8 mouse cellular contexts compared by ENCODE assay signal in genomic region chr7:99181619-99182431, GRCm38 (mm10). TPM values are rescaled to one million over a fixed set of nuclear protein-coding genes. Genes with fewer than 3 reads are reported as not detected.
DNase-seq lines count a peak whose midpoint lies in the region; ATAC-seq and TF ChIP-seq lines count a peak whose summit lies in the region.

No protein-coding gene starts in this region.

- no peaks in the 10 kb centered on the region for H3K36me3 ChIP-seq in midbrain, embryonic 12.5 days

- WGBS in bone marrow, adult 2 months, result 20% methylated on average over 14 of the region's 14 CpGs
- whole genome bisulfite sequencing in midbrain, embryonic 12.5 days, result 21% methylated on average over 14 of the region's 14 CpGs

- DNase-seq in kidney, adult 11 months, result peak; percentile 62
- DNase-seq in kidney, postnatal 4 days, result no peak
- DNase-seq in heart, postnatal 36 days, result peak; percentile 26 to 31
- peak; percentile 18 to 30 for DNase-seq in layer of hippocampus, postnatal 10 days (ENCODE audit: low spot score in 2 of 2)
- DNase-seq in ovary, adult 18-20 months (ENCODE audit: low spot score), result no peak
- no peak for DNase-seq in ovary, postnatal 36 days (ENCODE audit: low spot score)

- H3K4me1 ChIP-seq in bone marrow, adult 2 months (ENCODE audit: control insufficient read depth, insufficient read depth, low read length), result peaks cover 2% of the 10 kb centered on the region; the same call in 1 of the 2 replicates
- H3K4me1 ChIP-seq in midbrain, embryonic 12.5 days, result peaks cover 22% of the 10 kb centered on the region; the same call in 1 of the 2 replicates

- no peak for ATAC-seq in midbrain, embryonic 12.5 days (ENCODE audit: low FRiP score, low read depth)

- peak overlapping the region; percentile 77 for H3K4me2 ChIP-seq in midbrain, embryonic 12.5 days (replicated peaks)

- no peaks in the 10 kb centered on the region for H3K9me3 ChIP-seq in midbrain, embryonic 12.5 days

- H3K4me3 ChIP-seq in bone marrow, adult 2 months (replicated peaks; ENCODE audit: control insufficient read depth, low read depth, low read length), result peak overlapping the region; percentile 68
- peak overlapping the region; percentile 69 for H3K4me3 ChIP-seq in midbrain, embryonic 12.5 days

- H3K27me3 ChIP-seq in midbrain, embryonic 12.5 days, result peaks cover 38% of the 10 kb centered on the region

- peak overlapping the region; percentile 76 for H3K9ac ChIP-seq in midbrain, embryonic 12.5 days (replicated peaks)

- TF ChIP-seq POLR2A in bone marrow, adult 2 months (IDR thresholded peaks at IDR 0.05; ENCODE audit: borderline replicate concordance, control insufficient read depth, low read depth, low read length), result no peak

- intact Hi-C loops in heart, postnatal 36 days (cut with DNase I), result loop anchor here (2.0 kb wide), 1 partner anchor 25 kb away; no protein-coding TSS in a partner anchor

- no peak for TF ChIP-seq CTCF in bone marrow, adult 2 months (IDR thresholded peaks at IDR 0.05; ENCODE audit: control insufficient read depth, insufficient read depth, low read length)

- H3K27ac ChIP-seq in bone marrow, adult 2 months (ENCODE audit: control insufficient read depth, insufficient read depth, low read depth, low read length, poor library complexity), result peak overlapping the region; percentile 81
- H3K27ac ChIP-seq in midbrain, embryonic 12.5 days (replicated peaks), result no peak overlapping the region

RNA-seq across cellular contexts. Expression of gene Dgat2, which starts 0.7 kb away (rescaled TPM):
- 3.8 and 10.9 TPM in 2 replicates for polyA plus RNA-seq in bone marrow, adult 2 months (2011; ENCODE audit: insufficient read depth, insufficient read length, low replicate concordance, missing spikeins)
- 100 to 1,000 TPM; 395 to 404 TPM for total RNA-seq in heart, postnatal 36 days (2021)
- total RNA-seq in layer of hippocampus, postnatal 10 days (2021), result 10 to 100 TPM; 77.9 to 82.9 TPM
- 9.6 and 9.7 TPM in 2 replicates for polyA plus RNA-seq in midbrain, embryonic 12.5 days (2016; fragmentation: Nextera tagmentation; extraction: Ambion mirVana)

RNA-seq across cellular contexts. Expression of gene Uvrag, which starts 40.9 kb away (rescaled TPM):
- polyA plus RNA-seq in bone marrow, adult 2 months (2011; ENCODE audit: insufficient read depth, insufficient read length, low replicate concordance, missing spikeins), result 10.5 and 38.2 TPM in 2 replicates
- total RNA-seq in heart, postnatal 36 days (2021), result 10 to 100 TPM; 21.6 to 28.6 TPM
- 10 to 100 TPM; 37.6 to 41.0 TPM for total RNA-seq in layer of hippocampus, postnatal 10 days (2021)
- polyA plus RNA-seq in midbrain, embryonic 12.5 days (2016; fragmentation: Nextera tagmentation; extraction: Ambion mirVana), result 15.7 and 16.4 TPM in 2 replicates

RNA-seq across cellular contexts. Expression of gene Mogat2, which starts 56.6 kb away (rescaled TPM):
- 1.1 and 5.9 TPM in 2 replicates for polyA plus RNA-seq in bone marrow, adult 2 months (2011; ENCODE audit: insufficient read depth, insufficient read length, low replicate concordance, missing spikeins)
- total RNA-seq in heart, postnatal 36 days (2021), result not detected
- total RNA-seq in layer of hippocampus, postnatal 10 days (2021), result not detected
- polyA plus RNA-seq in midbrain, embryonic 12.5 days (2016; fragmentation: Nextera tagmentation; extraction: Ambion mirVana), result 5.5 and 5.6 TPM in 2 replicates

Comparison
In these comparisons a context has a peak if more than half of its experiments do, and no peak if none do; other contexts are left out.
1. DNase-seq: peak in kidney, adult 11 months (single experiment), heart, postnatal 36 days (2 of 2) and layer of hippocampus, postnatal 10 days (2 of 2); none in kidney, postnatal 4 days (0 of 2), ovary, adult 18-20 months (single experiment) and ovary, postnatal 36 days (single experiment).
2. RNA of gene Dgat2, which starts 0.7 kb away (total RNA-seq): 395 to 404 TPM in heart, postnatal 36 days; 77.9 to 82.9 TPM in layer of hippocampus, postnatal 10 days; every median in the first group is over 4 times any median in the second.